Mouse (Mus musculus): ENCODE results near the gene Nexn. TPM values are rescaled to one million over a fixed set of nuclear protein-coding genes. Genes with fewer than 3 reads are reported as not detected.

The Nexn gene
- polyA plus RNA-seq, 1 experiment from 2014 or later: 5.4 TPM

GRCm38 (mm10) chr3:152293530-152294181 is 27.5 kb upstream of the Nexn start:
- no peak for ATAC-seq (ENCODE audit: low FRiP score)
- H3K36me3 ChIP-seq: peaks cover 37% of the 10 kb centered on the region
- H3K4me1 ChIP-seq: no peaks in the 10 kb centered on the region
- no peak overlapping the region for H3K4me2 ChIP-seq (replicated peaks)
- WGBS: 86% methylated on average over 13 of the region's 13 CpGs
- no peak overlapping the region for H3K9ac ChIP-seq
- H3K27ac ChIP-seq: no peak overlapping the region
- no peaks in the 10 kb centered on the region for H3K9me3 ChIP-seq (replicated peaks)
- no peak overlapping the region for H3K4me3 ChIP-seq
- H3K27me3 ChIP-seq: no peaks in the 10 kb centered on the region

- H3K36me3 ChIP-seq: peaks cover 47% of the 10 kb centered on the region
- H3K9ac ChIP-seq: no peak overlapping the region
These were observed 25.7 kb upstream of the Nexn start for GRCm38 (mm10) chr3:152291895-152292294.

GRCm38 (mm10) chr3:152290175-152290798 is 24.1 kb upstream of the Nexn start:
- Histone ChIP-seq H3K4me2 (replicated peaks) (no peak overlapping the region), H3K27ac (no peak overlapping the region), H3K27me3 (no peaks in the 10 kb centered on the region), H3K4me3 (no peak overlapping the region), H3K9ac (no peak overlapping the region; the same call in 1 of the 2 replicates), H3K9me3 (replicated peaks) (no peaks in the 10 kb centered on the region), H3K4me1 (no peaks in the 10 kb centered on the region), H3K36me3 (peaks cover 50% of the 10 kb centered on the region)
- WGBS: 81% methylated on average over 17 of the region's 17 CpGs
- ATAC-seq (ENCODE audit: low FRiP score): no peak

More at GRCm38 (mm10) chr3:152291895-152292294, 25.7 kb upstream of the Nexn start:
- Histone ChIP-seq H3K4me2 (replicated peaks) (no peak overlapping the region), H3K4me1 (no peaks in the 10 kb centered on the region), H3K27ac (no peak overlapping the region), H3K9me3 (replicated peaks) (no peaks in the 10 kb centered on the region), H3K4me3 (no peak overlapping the region), H3K27me3 (no peaks in the 10 kb centered on the region)
- no peak for ATAC-seq (ENCODE audit: low FRiP score)
- WGBS: 82% methylated on average over 6 of the region's 6 CpGs

- Histone ChIP-seq H3K27ac (no peak overlapping the region), H3K9me3 (replicated peaks) (no peaks in the 10 kb centered on the region), H3K4me3 (no peak overlapping the region), H3K27me3 (no peaks in the 10 kb centered on the region), H3K4me1 (no peaks in the 10 kb centered on the region), H3K9ac (no peak overlapping the region), H3K4me2 (replicated peaks) (no peak overlapping the region), H3K36me3 (peaks cover 52% of the 10 kb centered on the region)
- 89% methylated on average over 4 of the region's 4 CpGs for WGBS
- ATAC-seq (ENCODE audit: low FRiP score): no peak
These were observed 22.6 kb upstream of the Nexn start for GRCm38 (mm10) chr3:152288740-152289139.

- Histone ChIP-seq H3K36me3 (peaks cover 57% of the 10 kb centered on the region), H3K27ac (no peak overlapping the region), H3K4me1 (no peaks in the 10 kb centered on the region), H3K9me3 (replicated peaks) (no peaks in the 10 kb centered on the region), H3K4me3 (no peak overlapping the region), H3K27me3 (no peaks in the 10 kb centered on the region), H3K4me2 (replicated peaks) (no peak overlapping the region), H3K9ac (no peak overlapping the region)
- no peak for ATAC-seq (ENCODE audit: low FRiP score)
- 88% methylated on average over 5 of the region's 5 CpGs for WGBS
These were observed 22.1 kb upstream of the Nexn start for GRCm38 (mm10) chr3:152288276-152288675.

- no peak for ATAC-seq (ENCODE audit: low FRiP score)
- no peak overlapping the region for H3K4me3 ChIP-seq
- H3K9ac ChIP-seq: no peak overlapping the region
- no peak overlapping the region for H3K4me2 ChIP-seq (replicated peaks)
- no peak overlapping the region for H3K27ac ChIP-seq
- no peaks in the 10 kb centered on the region for H3K27me3 ChIP-seq
- H3K4me1 ChIP-seq: no peaks in the 10 kb centered on the region
- H3K9me3 ChIP-seq (replicated peaks): no peaks in the 10 kb centered on the region
- peaks cover 62% of the 10 kb centered on the region for H3K36me3 ChIP-seq
- 78% methylated on average over 9 of the region's 9 CpGs for WGBS
These were observed 21.7 kb upstream of the Nexn start for GRCm38 (mm10) chr3:152287810-152288209.

GRCm38 (mm10) chr3:152284759-152285158 is 18.6 kb upstream of the Nexn start:
- Histone ChIP-seq H3K27me3 (no peaks in the 10 kb centered on the region), H3K9ac (no peak overlapping the region), H3K4me2 (replicated peaks) (no peak overlapping the region), H3K4me3 (no peak overlapping the region), H3K9me3 (replicated peaks) (no peaks in the 10 kb centered on the region), H3K36me3 (peaks cover 63% of the 10 kb centered on the region), H3K4me1 (no peaks in the 10 kb centered on the region), H3K27ac (no peak overlapping the region)
- 79% methylated on average over 5 of the region's 5 CpGs for WGBS
- ATAC-seq (ENCODE audit: low FRiP score): no peak

- Histone ChIP-seq H3K9ac (no peak overlapping the region), H3K4me1 (no peaks in the 10 kb centered on the region), H3K9me3 (replicated peaks) (no peaks in the 10 kb centered on the region), H3K27ac (no peak overlapping the region), H3K4me3 (no peak overlapping the region), H3K36me3 (peaks cover 62% of the 10 kb centered on the region), H3K27me3 (no peaks in the 10 kb centered on the region), H3K4me2 (replicated peaks) (no peak overlapping the region)
- 96% methylated on average over 1 of the region's 1 CpGs for WGBS
- no peak for ATAC-seq (ENCODE audit: low FRiP score)
These were observed 18.2 kb upstream of the Nexn start for GRCm38 (mm10) chr3:152284306-152284705.

- H3K9me3 ChIP-seq (replicated peaks): no peaks in the 10 kb centered on the region
- H3K4me2 ChIP-seq (replicated peaks): no peak overlapping the region
- no peaks in the 10 kb centered on the region for H3K27me3 ChIP-seq
- H3K4me3 ChIP-seq: no peak overlapping the region
- no peaks in the 10 kb centered on the region for H3K4me1 ChIP-seq
- H3K9ac ChIP-seq: no peak overlapping the region
- H3K27ac ChIP-seq: no peak overlapping the region
- no peak for ATAC-seq (ENCODE audit: low FRiP score)
- H3K36me3 ChIP-seq: peaks cover 52% of the 10 kb centered on the region
- 30% methylated on average over 3 of the region's 3 CpGs for WGBS
These were observed 16.0 kb upstream of the Nexn start for GRCm38 (mm10) chr3:152282126-152282525.

GRCm38 (mm10) chr3:152278431-152278830 is 12.3 kb upstream of the Nexn start:
- Histone ChIP-seq H3K9ac (no peak overlapping the region), H3K27me3 (no peaks in the 10 kb centered on the region), H3K27ac (no peak overlapping the region), H3K9me3 (replicated peaks) (no peaks in the 10 kb centered on the region), H3K4me2 (replicated peaks) (no peak overlapping the region), H3K36me3 (peaks cover 36% of the 10 kb centered on the region), H3K4me3 (no peak overlapping the region), H3K4me1 (no peaks in the 10 kb centered on the region)
- no peak for ATAC-seq (ENCODE audit: low FRiP score)
- 67% methylated on average over 2 of the region's 2 CpGs for WGBS

- no peak overlapping the region for H3K4me3 ChIP-seq
- no peak overlapping the region for H3K27ac ChIP-seq
- whole genome bisulfite sequencing: 86% methylated on average over 2 of the region's 2 CpGs
- H3K9ac ChIP-seq: no peak overlapping the region
- H3K4me2 ChIP-seq (replicated peaks): no peak overlapping the region
- peaks cover 31% of the 10 kb centered on the region for H3K36me3 ChIP-seq
- H3K4me1 ChIP-seq: no peaks in the 10 kb centered on the region
- H3K9me3 ChIP-seq (replicated peaks): no peaks in the 10 kb centered on the region
- no peaks in the 10 kb centered on the region for H3K27me3 ChIP-seq
- no peak for ATAC-seq (ENCODE audit: low FRiP score)
These were observed 11.8 kb upstream of the Nexn start for GRCm38 (mm10) chr3:152277912-152278311.

- WGBS: 96% methylated on average over 3 of the region's 3 CpGs
- no peak for ATAC-seq (ENCODE audit: low FRiP score)
- no peaks in the 10 kb centered on the region for H3K27me3 ChIP-seq
These were observed 10.8 kb upstream of the Nexn start for GRCm38 (mm10) chr3:152276935-152277334.

GRCm38 (mm10) chr3:152275008-152275407 is 8.9 kb upstream of the Nexn start:
- Histone ChIP-seq H3K27me3 (no peaks in the 10 kb centered on the region), H3K4me3 (no peak overlapping the region), H3K4me1 (no peaks in the 10 kb centered on the region), H3K9me3 (replicated peaks) (no peaks in the 10 kb centered on the region), H3K4me2 (replicated peaks) (no peak overlapping the region), H3K36me3 (peaks cover 10% of the 10 kb centered on the region), H3K27ac (no peak overlapping the region), H3K9ac (no peak overlapping the region)
- WGBS: 70% methylated on average over 8 of the region's 8 CpGs
- ATAC-seq (ENCODE audit: low FRiP score): no peak

More at GRCm38 (mm10) chr3:152276935-152277334, 10.8 kb upstream of the Nexn start:
- H3K36me3 ChIP-seq: peaks cover 21% of the 10 kb centered on the region
- H3K4me3 ChIP-seq: no peak overlapping the region
- no peaks in the 10 kb centered on the region for H3K9me3 ChIP-seq (replicated peaks)
- H3K4me1 ChIP-seq: no peaks in the 10 kb centered on the region
- H3K27ac ChIP-seq: no peak overlapping the region
- H3K4me2 ChIP-seq (replicated peaks): no peak overlapping the region
- no peak overlapping the region for H3K9ac ChIP-seq

Measured in hindbrain, embryonic 12.5 days (tissue).